Mouse (Mus musculus) E14TG2a.4 (cell line): ENCODE data around the gene Gnaz.

Experiments
- H3K27me3 ChIP-seq: 2 replicates; pipeline ENCODE4 v1.6.1; 2014; ENCODE audit warnings: low read length, control low read depth; ENCODE audit not compliant: insufficient read depth
- H3K36me3 ChIP-seq: 2 replicates; pipeline ENCODE4 v1.6.1; 2014; ENCODE audit warnings: low read length, control low read depth; ENCODE audit not compliant: insufficient read depth
- H3K4me1 ChIP-seq: replicated peaks from 2 replicates; pipeline ENCODE4 v1.6.1; 2014; ENCODE audit warnings: low read depth, low read length, control low read depth
- H3K4me3 ChIP-seq: replicated peaks from 2 replicates; pipeline ENCODE4 v1.5.1; 2014; ENCODE audit warnings: mild to moderate bottlenecking, low read length
- H3K9me3 ChIP-seq: 2 replicates; pipeline ENCODE4 v1.6.1; 2014; ENCODE audit warnings: low read length, control low read depth
- CTCF ChIP-seq: conservative IDR thresholded peaks from 2 replicates; pipeline ENCODE4 v1.5.1; 2014; ENCODE audit warnings: low read length
- NANOG ChIP-seq: IDR thresholded peaks from 2 replicates; pipeline ENCODE4 v1.6.1; 2014; ENCODE audit warnings: borderline replicate concordance, low read length, mixed read lengths
- POU5F1 ChIP-seq: IDR thresholded peaks from 2 replicates; pipeline ENCODE4 v1.6.1; 2014; ENCODE audit warnings: low read length, borderline replicate concordance

The Gnaz gene

DNA sequence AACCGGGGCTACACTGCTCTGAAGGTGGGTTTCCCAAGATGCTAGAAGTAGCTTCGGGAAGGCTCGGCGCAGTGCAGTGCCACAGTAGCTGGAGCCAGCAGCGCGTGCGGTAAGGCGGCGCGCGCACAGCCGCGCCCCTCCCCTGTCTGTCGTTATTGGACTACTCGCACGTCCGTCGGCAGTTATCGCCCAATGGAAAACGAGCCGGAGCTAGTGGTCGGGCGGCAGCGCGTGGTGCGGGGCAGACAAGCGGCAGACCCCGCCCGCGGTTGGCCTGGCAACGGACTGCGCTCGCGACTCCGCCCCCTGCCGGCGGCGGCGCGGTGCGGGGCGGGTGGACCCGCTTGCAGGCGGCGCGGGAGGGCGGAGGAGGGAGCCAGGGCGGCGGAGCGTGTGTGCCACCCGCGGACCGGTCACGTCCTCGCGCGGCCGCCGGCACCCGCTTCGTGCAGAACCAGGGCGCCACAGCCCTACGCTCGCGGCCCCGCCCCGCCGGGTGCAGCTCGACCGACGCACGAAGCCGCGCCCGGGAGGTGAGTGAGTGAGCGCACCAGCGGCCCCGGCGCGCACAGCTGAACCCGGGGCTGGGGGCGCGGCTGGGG lies at the start of gene Gnaz:
TSS of gene Gnaz (plus strand) at position 328 of the 602 bp plus-strand sequence.
- no peaks in the 10 kb centered on the region for H3K9me3 ChIP-seq
- no peaks in the 10 kb centered on the region for H3K36me3 ChIP-seq
- H3K4me1 ChIP-seq = peaks cover 23% of the 10 kb centered on the region
- H3K27me3 ChIP-seq = peaks cover 76% of the 10 kb centered on the region
- H3K4me3 ChIP-seq = peak within 1 kb of the TSS; percentile 85
- no peak for TF ChIP-seq CTCF

DNA sequence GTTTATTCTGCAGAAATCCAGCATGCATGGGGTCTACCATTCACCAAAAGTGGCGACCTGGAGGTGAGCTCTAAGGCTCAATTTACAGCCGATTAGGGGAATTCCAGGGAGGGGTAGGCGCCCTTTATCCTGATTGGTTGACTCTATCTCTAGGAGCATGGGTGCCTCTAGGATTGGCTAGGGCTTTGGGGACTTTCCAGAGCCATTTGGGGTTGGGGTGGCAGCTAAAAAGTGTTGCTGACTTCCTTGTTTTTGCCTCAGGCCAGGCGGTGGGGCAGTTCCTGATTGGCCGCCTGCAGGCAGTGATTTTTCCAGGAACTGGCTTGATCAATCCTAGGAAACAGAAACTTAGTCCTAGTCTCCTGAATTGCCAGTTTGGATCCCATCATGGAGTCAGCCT lies 47.7 kb upstream of the Gnaz start:
- Histone ChIP-seq H3K27me3 (peaks cover 12% of the 10 kb centered on the region), H3K4me1 (peaks cover 30% of the 10 kb centered on the region), H3K36me3 (no peaks in the 10 kb centered on the region), H3K4me3 (0 out of 2 replicates have a peak overlapping the region, but pooled peaks have one; percentile 7), H3K9me3 (no peaks in the 10 kb centered on the region)
- TF ChIP-seq CTCF = no peak
- TF ChIP-seq POU5F1 = no peak
- no peak for TF ChIP-seq NANOG

DNA sequence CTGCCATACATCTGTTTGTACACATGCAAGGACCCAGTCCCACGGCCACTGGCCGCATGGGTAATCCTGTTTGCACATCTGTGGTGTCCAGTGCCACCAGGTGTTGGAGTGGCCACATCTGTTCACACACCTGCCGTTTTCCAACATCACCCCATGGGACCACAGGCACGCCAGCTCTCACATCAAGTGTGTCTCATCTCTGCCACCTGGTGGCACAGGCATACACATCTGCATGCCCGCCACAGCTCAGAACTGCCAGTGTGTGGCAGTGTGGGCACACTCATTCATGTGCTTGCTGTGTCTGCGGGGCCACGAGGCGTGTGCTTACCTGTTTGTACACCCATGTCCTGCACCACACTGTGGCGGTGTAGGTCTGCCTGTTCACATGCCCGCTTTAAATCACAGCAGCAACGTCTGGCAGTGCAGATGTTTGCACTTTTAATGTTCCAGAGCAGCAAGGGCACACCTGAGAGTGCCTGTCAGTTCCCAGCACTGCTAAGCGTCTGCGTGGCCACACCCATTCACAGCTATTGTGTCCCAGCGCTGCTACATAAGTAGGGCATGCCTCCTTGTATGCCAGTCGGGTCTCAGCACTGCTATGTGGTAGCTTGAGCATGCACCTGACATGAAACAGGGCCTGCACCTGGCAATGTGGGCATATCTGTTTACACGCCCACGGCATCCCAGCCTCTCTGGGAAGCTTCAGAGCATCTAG lies 46.0 kb upstream of the Gnaz start:
- Histone ChIP-seq H3K4me1 (peaks cover 41% of the 10 kb centered on the region), H3K9me3 (no peaks in the 10 kb centered on the region), H3K27me3 (peaks cover 12% of the 10 kb centered on the region), H3K36me3 (no peaks in the 10 kb centered on the region), H3K4me3 (peak overlapping the region; percentile 51; the same call in 1 of the 2 replicates)
- no peak for TF ChIP-seq NANOG
- peak; percentile 32 for TF ChIP-seq CTCF

DNA sequence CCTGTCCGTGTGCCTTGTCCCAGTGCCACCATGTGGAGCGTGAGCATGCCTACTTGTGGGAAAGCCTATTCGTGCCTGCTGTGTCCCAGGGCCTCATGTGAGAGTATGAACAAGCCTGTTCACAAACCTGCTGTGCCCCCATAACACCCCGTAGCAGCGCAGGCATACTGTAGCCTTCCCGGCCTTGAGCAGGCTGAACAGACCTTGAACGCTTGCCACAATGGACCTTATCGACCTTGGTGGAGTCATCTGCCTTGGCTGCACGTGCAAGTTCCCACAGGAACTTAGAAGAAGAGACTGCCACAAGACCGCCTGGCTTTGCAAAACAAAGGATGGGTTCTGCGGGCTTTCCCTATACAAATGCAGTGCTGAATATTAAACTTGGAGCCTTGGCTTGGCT lies 45.4 kb upstream of the Gnaz start:
- Histone ChIP-seq H3K4me3 (peak overlapping the region; percentile 51; the same call in 1 of the 2 replicates), H3K36me3 (no peaks in the 10 kb centered on the region), H3K9me3 (no peaks in the 10 kb centered on the region), H3K27me3 (peaks cover 17% of the 10 kb centered on the region), H3K4me1 (peaks cover 47% of the 10 kb centered on the region)
- TF ChIP-seq CTCF = no peak
- TF ChIP-seq NANOG = no peak
- TF ChIP-seq POU5F1 = no peak

DNA sequence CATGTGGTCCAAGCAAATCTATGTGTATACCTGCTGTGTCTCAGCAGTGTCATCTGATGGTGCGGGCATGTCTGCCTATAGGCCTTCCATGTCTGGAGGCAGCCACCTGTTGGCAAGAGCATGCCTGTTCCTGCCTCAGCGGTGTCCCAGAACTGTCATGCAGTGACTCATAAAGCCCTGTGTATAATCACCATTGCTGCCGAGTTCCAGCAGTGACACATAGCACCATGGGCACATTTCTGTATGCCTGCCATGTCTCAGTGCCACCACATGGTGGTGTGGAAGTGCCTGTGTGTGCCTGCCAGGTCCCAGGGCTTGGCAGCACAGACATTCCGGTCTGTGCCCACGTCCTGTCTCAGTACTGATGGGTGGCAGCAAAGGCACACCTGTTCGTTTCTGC lies 44.2 kb upstream of the Gnaz start:
- Histone ChIP-seq H3K4me3 (no peak overlapping the region), H3K9me3 (no peaks in the 10 kb centered on the region), H3K4me1 (peaks cover 45% of the 10 kb centered on the region), H3K36me3 (no peaks in the 10 kb centered on the region), H3K27me3 (peaks cover 18% of the 10 kb centered on the region)
- no peak for TF ChIP-seq NANOG
- TF ChIP-seq POU5F1 = no peak
- peak; percentile 19; the same call in 1 of the 2 replicates for TF ChIP-seq CTCF

DNA sequence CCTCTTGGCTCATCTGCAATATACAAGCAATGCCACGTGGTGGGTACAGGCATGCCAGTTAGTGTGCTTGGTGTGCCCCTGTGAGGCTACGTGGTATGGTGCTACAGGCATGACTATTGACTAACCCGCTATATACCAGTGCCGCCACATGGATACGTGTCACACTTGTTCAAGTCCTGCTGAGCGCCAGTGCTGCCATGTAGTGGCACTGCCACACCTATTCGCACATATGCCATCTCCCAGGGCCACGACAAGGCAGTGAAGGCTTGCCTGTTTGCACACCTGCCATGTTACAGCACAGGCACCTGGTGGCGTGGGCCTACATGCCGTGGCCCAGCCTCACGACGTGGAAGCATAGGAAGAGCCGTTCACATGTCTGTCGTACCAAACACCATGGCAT lies 42.7 kb upstream of the Gnaz start:
- H3K36me3 ChIP-seq = no peaks in the 10 kb centered on the region
- no peak overlapping the region for H3K4me3 ChIP-seq
- TF ChIP-seq NANOG (no peak), POU5F1 (no peak), CTCF (no peak)
- no peaks in the 10 kb centered on the region for H3K9me3 ChIP-seq
- H3K4me1 ChIP-seq = peaks cover 42% of the 10 kb centered on the region
- peaks cover 27% of the 10 kb centered on the region for H3K27me3 ChIP-seq

DNA sequence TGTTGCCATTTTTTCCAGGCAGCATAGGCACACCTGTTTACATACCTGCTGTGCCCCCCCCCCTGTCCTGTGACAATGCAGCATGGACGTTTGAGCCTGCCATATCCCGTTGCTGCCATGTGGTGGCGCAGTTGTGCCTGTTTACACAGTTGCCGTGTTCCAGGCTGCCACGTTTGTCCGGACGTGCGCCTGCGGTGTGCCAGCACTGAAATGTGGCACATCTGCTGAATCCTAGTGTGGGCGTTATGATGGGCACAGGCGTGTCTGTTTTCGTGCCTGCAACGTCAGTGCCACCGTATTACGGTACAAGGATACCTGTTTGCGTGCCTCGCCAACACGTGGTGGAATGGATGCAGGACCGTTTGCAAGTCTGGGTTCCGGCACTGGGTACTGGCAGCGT lies 41.7 kb upstream of the Gnaz start:
- no peaks in the 10 kb centered on the region for H3K36me3 ChIP-seq
- peak overlapping the region; percentile 76 for H3K4me3 ChIP-seq
- H3K9me3 ChIP-seq = no peaks in the 10 kb centered on the region
- H3K27me3 ChIP-seq = peaks cover 27% of the 10 kb centered on the region
- H3K4me1 ChIP-seq = peaks cover 38% of the 10 kb centered on the region
- TF ChIP-seq NANOG (no peak), CTCF (peak; percentile 85)

DNA sequence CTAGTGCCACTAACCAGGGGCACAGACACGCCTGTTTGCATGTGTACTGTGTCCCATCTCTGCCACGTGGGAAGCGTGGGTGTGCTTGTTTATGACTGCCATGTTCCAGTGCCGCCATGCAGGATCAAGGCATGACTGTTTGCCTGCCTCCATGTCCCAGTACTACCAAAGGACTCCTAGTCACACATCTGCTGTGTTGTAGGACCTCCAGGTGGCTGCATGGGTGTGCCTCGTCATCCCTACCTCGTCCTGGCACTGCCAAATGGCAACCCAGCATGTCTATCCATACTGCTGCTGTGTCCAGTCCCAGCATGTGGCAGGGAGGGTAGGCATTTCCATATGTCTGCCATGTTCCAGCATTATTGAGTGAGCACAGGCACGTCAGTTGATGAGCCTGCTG lies 38.7 kb upstream of the Gnaz start:
- Histone ChIP-seq H3K4me3 (no peak overlapping the region), H3K36me3 (no peaks in the 10 kb centered on the region), H3K9me3 (no peaks in the 10 kb centered on the region), H3K27me3 (peaks cover 15% of the 10 kb centered on the region; the same call in 1 of the 2 replicates), H3K4me1 (peaks cover 19% of the 10 kb centered on the region)
- TF ChIP-seq CTCF (no peak), NANOG (no peak), POU5F1 (no peak)

DNA sequence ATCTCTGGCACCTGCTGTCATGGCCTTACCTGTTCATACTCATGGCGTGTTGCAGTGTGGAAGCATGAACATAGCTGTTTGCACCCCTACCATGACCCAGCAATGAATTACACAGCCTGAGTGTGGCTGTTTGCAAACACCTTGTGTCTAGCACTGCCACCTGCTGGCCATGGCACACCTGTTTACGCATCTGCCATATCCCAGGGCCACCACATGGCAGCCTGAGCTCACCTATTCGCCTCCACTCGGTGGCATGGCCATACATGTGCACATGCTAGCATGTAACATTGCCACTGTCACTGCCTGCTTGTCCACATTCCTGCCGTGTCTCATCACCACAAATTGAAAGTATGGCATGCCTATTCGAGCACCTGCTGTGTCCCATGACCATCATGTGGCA lies 37.4 kb upstream of the Gnaz start:
- no peak overlapping the region for H3K4me3 ChIP-seq
- H3K4me1 ChIP-seq = peaks cover 19% of the 10 kb centered on the region
- no peaks in the 10 kb centered on the region for H3K36me3 ChIP-seq
- H3K9me3 ChIP-seq = no peaks in the 10 kb centered on the region
- peaks cover 15% of the 10 kb centered on the region; the same call in 1 of the 2 replicates for H3K27me3 ChIP-seq
- TF ChIP-seq CTCF = peak; percentile 22
- no peak for TF ChIP-seq NANOG
- TF ChIP-seq POU5F1 = no peak
